Mouse (Mus musculus) kidney, postnatal 0 days (tissue): Measurements from ENCODE around the gene 1190002N15Rik. TPM values are rescaled to one million over a fixed set of nuclear protein-coding genes. Genes with fewer than 3 reads are reported as not detected.

Experiments
- ATAC-seq: fragments of 200-750 bp; cut with Nextera tagmentation; replicated peaks from 2 replicates; pipeline ENCODE4 v1.8.0; 2017; ENCODE audit warnings: low read depth, moderate number of reproducible peaks, moderate TSS enrichment, moderate library complexity; ENCODE audit not compliant: low FRiP score
- DNase-seq: peaks from one replicate; pipeline ENCODE4 v3.0.0-alpha.2; 2016; ENCODE audit warnings: low spot score
- H3K27ac ChIP-seq: fragments of 300-500 bp; sonication (generic); 2 replicates; pipeline ENCODE4 v1.5.1; 2014; ENCODE audit warnings: mild to moderate bottlenecking
- H3K27me3 ChIP-seq: fragments of 300-500 bp; sonication (generic); 2 replicates; pipeline ENCODE4 v1.6.1; 2014; ENCODE audit warnings: low read length, mixed read lengths; ENCODE audit not compliant: insufficient read depth
- H3K36me3 ChIP-seq: fragments of 300-500 bp; sonication (generic); 2 replicates; pipeline ENCODE4 v1.6.1; 2014; ENCODE audit warnings: low read length, mixed read lengths; ENCODE audit not compliant: insufficient read depth
- H3K4me1 ChIP-seq: fragments of 300-500 bp; sonication (generic); replicated peaks from 2 replicates; pipeline ENCODE4 v1.6.1; 2014; ENCODE audit warnings: antibody characterized with exemption, low read length, mixed read lengths; ENCODE audit not compliant: insufficient read depth
- H3K4me2 ChIP-seq: fragments of 300-500 bp; sonication (generic); 2 replicates; pipeline ENCODE4 v1.6.1; 2014; ENCODE audit warnings: mild to moderate bottlenecking, low read length, moderate library complexity, mixed read lengths
- H3K4me3 ChIP-seq: fragments of 300-500 bp; sonication (generic); replicated peaks from 2 replicates; pipeline ENCODE4 v1.5.1; 2014; ENCODE audit warnings: low read depth, low read length
- H3K9ac ChIP-seq: fragments of 300-500 bp; sonication (generic); 2 replicates; pipeline ENCODE4 v1.6.1; 2014; ENCODE audit warnings: low read depth, low read length
- H3K9me3 ChIP-seq: fragments of 300-500 bp; sonication (generic); replicated peaks from 2 replicates; pipeline ENCODE4 v1.6.1; 2016; ENCODE audit warnings: low read length, inconsistent platforms, mixed read lengths
- CTCF ChIP-seq: IDR thresholded peaks from 2 replicates; pipeline ENCODE4 v1.5.1; 2016; ENCODE audit warnings: antibody characterized with exemption, low read depth, mild to moderate bottlenecking, moderate library complexity
- WGBS: fragments of 180-500 bp; shearing (Covaris S2); extraction: QIAGEN DNeasy Blood & Tissue Kit; methylation state at CpG from one replicate; pipeline ENCODE4 v1.1.7; 2014; 5-methylcytosine and 5-hydroxymethylcytosine counted together
- polyA plus RNA-seq: library from polyadenylated mRNA; unstranded; fragments of >200 nt; fragmentation: Nextera tagmentation; extraction: Ambion mirVana; gene quantifications from 2 replicates; pipeline ENCODE4 v1.2.1, GENCODE M21; 2015

1190002N15Rik gene
- polyA plus RNA-seq, 1 experiment from 2014 or later = 22.3 TPM

DNA sequence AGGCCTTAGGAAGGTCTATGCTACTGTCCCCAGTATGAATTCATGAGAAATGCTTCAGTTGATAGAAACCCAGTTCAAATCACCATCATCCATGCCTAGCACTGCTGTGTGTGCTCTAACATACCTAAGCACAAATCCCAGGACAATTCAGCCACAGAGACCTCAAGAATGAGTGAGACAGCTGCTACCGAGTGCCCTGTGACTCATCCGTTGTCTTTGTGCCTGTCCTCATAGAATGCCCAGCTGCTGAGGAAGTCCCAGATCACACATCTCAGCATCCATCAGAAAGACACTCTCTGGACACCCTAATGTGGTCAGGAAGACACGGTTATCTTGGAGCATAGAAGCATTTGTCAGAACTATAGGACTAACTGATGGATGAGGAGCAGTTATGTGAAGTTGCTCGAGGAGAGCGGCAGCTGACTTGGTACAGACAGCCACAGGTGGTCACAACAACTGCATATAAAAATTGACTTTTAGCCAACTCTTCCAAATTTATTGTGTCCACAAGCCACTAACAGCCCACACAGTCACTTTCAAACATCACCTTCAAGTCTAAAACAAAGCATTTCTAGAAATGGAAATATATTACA, 29.9 kb upstream of the 1190002N15Rik start:
- H3K27ac ChIP-seq = no peak overlapping the region
- DNase-seq = no peak
- H3K36me3 ChIP-seq = no peaks in the 10 kb centered on the region
- H3K27me3 ChIP-seq = no peaks in the 10 kb centered on the region
- no peaks in the 10 kb centered on the region for H3K4me1 ChIP-seq
- H3K9me3 ChIP-seq = no peaks in the 10 kb centered on the region
- no peak overlapping the region for H3K4me2 ChIP-seq
- WGBS = 71% methylated on average over 5 of the region's 5 CpGs
- no peak for ATAC-seq
- no peak overlapping the region for H3K9ac ChIP-seq
- no peak for TF ChIP-seq CTCF
- H3K4me3 ChIP-seq = no peak overlapping the region

DNA sequence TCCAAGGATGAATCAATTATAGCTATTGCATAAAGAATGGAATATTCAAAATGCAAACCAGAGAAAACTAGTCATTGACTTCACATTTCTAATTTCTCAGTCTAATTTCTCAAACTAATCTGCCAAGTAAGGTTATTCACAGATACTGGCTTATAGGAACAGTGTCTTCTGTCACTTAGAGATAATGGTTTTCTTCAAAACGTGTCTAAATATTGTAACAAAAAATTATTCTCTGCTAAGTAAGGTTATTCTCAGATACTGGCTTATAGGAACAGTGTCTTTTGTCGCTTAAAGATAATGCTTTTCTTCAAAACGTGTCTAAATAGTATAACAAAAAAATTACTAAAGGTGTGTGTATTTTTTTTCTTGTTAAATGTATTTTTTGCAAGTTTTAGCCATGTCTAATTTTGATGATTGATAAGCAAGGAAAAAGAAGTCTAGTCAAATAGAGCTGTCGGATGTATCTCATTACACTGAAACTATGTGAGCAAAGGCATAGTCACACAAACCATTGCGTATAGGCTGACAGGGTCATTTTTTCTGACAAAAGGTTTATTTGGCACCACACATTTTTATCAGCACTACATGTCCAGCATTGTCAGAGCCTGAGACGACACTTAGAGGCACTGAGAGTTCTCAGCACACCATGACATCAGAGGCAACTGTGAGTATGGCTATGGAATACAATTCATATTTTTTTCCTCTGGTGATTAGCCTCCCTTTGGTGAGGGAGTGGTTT, 19.1 kb upstream of the 1190002N15Rik start:
- Histone ChIP-seq H3K27me3 (no peaks in the 10 kb centered on the region), H3K27ac (no peak overlapping the region), H3K4me3 (no peak overlapping the region), H3K36me3 (no peaks in the 10 kb centered on the region), H3K4me1 (no peaks in the 10 kb centered on the region), H3K9ac (no peak overlapping the region), H3K9me3 (no peaks in the 10 kb centered on the region), H3K4me2 (no peak overlapping the region)
- no peak for ATAC-seq
- 71% methylated on average over 6 of the region's 6 CpGs for WGBS
- no peak for TF ChIP-seq CTCF
- DNase-seq = no peak

DNA sequence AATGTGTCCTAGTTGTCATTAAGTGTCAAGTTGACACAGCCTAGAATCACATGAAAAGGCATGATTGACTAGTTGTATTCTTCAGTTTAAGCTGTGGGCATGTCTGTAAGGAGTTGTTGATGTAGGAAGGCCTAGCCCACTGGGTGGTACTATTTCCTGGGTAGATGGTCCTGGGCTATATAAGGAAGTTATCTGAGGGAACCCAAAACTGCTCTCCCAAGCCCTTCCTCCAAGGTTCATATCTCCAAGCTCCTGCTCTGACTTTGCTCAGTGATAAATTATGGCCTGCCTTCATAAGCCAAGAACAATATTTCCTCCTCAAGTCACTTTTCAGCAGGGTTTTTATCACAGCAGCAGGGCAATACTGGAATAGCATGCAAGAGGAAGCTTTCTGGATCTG, 18.4 kb upstream of the 1190002N15Rik start:
- Histone ChIP-seq H3K36me3 (no peaks in the 10 kb centered on the region), H3K27ac (no peak overlapping the region), H3K4me1 (no peaks in the 10 kb centered on the region), H3K9me3 (no peaks in the 10 kb centered on the region), H3K9ac (no peak overlapping the region), H3K27me3 (no peaks in the 10 kb centered on the region), H3K4me2 (no peak overlapping the region), H3K4me3 (no peak overlapping the region)
- ATAC-seq = no peak
- DNase-seq = no peak
- TF ChIP-seq CTCF = no peak

DNA sequence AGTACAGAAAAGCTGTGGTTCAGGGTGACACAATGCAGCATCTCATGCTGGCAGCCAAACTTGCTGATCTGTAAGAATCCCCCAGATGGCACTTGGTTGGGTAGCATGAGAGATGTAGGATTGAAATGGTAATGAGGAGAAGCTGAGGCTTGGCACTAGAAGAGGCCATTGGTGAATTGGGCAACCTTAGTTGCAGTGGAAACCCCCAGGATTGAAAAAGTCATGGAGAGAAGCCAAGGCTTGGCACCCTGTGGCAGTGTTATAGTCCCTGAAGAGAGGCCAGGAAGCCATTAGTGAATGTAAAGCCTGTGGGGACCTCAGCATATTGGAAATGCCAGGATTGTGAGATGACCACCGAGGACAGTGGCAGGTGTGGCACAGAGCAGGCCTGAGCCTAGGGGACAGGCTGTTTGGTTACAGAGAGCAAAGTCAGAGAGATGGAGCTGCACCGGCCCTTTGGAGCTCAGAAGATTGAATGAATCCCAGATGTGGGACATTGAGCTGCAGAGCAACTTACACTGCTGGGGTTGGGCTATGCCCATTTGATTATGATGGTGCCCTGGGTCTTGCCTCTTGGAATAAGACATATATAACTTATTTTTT, 12.7 kb upstream of the 1190002N15Rik start:
- no peak for DNase-seq
- no peak for ATAC-seq
- H3K4me1 ChIP-seq = no peaks in the 10 kb centered on the region
- H3K27me3 ChIP-seq = no peaks in the 10 kb centered on the region
- no peak overlapping the region for H3K4me2 ChIP-seq
- no peak overlapping the region for H3K27ac ChIP-seq
- WGBS = 85% methylated on average over 2 of the region's 2 CpGs
- no peak for TF ChIP-seq CTCF
- no peak overlapping the region for H3K9ac ChIP-seq
- no peak overlapping the region for H3K4me3 ChIP-seq
- no peaks in the 10 kb centered on the region for H3K36me3 ChIP-seq
- H3K9me3 ChIP-seq = no peaks in the 10 kb centered on the region

DNA sequence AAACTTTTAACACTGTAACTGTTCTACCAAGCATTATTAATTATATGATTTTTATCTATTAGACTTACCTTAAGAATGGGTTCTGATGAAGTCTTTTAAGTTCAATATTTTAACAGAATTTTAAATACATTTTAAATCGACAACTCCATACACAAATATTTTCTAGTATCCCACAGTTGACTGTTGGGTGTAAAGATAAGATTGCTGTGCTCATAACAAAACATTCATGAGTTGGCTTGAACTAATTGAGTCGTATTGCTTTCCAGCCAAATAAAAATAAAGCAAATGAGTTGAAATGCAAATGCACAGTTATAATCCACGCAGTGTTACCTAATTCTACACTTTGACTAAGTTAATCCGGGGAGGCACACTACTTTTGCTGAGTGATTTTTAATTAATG, 6.0 kb upstream of the 1190002N15Rik start:
- TF ChIP-seq CTCF = no peak
- H3K9me3 ChIP-seq = no peaks in the 10 kb centered on the region

DNA sequence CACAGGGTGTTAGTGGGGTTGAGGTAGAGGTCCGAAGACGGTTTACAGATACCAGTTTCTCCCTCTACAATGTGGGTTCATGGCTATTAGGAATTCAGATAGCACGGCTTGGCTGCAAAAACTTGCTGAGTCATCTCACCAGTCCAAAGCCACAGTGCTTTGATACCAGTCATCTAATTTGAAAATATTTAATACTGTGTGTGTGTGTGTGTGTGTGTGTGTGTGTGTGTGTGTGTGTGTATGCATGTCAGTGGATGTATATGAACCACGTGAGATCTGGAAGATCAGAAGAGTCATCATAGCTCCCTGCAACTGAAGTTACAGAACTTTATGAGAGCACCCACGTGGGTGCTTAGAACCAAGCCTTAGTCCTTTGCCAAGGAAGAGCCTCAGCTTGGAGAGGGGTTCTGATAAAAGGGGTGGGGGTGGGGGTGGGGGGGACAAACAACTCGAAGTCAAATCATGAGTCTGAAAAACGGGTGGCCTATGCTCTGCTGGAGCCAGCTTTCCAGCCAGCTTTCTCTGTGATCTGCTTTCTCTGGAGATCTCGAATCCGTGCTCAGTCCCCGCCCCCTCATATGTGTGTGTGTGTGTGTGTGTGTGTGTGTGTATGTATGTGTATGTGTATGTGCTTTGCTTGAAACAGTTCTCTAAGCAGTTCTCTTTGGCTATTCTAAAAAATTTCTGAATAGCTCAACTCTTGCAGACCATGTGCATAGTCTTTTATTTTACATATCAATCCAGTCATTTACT, 2.6 kb upstream of the 1190002N15Rik start:
- Histone ChIP-seq H3K9ac (no peak overlapping the region), H3K36me3 (no peaks in the 10 kb centered on the region), H3K27me3 (no peaks in the 10 kb centered on the region), H3K4me2 (no peak overlapping the region), H3K4me3 (no peak overlapping the region), H3K27ac (no peak overlapping the region), H3K4me1 (no peaks in the 10 kb centered on the region), H3K9me3 (no peaks in the 10 kb centered on the region)
- no peak for TF ChIP-seq CTCF
- WGBS = 67% methylated on average over 10 of the region's 10 CpGs
- ATAC-seq = no peak
- no peak for DNase-seq

More for the DNA sequence above, 6.0 kb upstream of the 1190002N15Rik start:
- 92% methylated on average over 4 of the region's 4 CpGs for WGBS
- Histone ChIP-seq H3K4me2 (no peak overlapping the region), H3K27me3 (no peaks in the 10 kb centered on the region), H3K4me1 (no peaks in the 10 kb centered on the region), H3K4me3 (no peak overlapping the region), H3K36me3 (no peaks in the 10 kb centered on the region), H3K27ac (no peak overlapping the region), H3K9ac (no peak overlapping the region)
- no peak for ATAC-seq
- DNase-seq = no peak
